Mouse (Mus musculus): ENCODE data around the gene Sucnr1. TPM values are rescaled to one million over a fixed set of nuclear protein-coding genes. Genes with fewer than 3 reads are reported as not detected.

Sucnr1 gene
- polyA plus RNA-seq, 1 experiment from 2014 or later = not detected

DNA sequence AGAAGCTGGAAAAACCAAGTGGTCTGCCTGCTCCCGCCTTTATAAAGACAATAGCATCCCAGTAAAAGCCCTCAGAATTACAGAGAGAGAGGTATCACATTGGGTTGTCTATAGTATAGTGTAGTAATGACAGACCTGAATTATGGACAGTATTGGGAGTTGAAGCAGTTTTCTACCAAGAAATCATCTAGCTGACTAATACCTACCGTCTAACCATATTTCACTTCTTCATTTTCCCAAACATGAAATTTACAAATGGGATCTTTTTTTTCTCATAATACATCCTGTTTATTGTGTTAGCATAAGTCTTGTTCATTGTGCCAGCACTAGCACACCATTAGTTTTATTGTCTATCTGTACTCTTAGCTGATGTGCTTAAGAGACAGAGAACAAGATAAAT lies 44.9 kb downstream of the Sucnr1 start:
- Histone ChIP-seq H3K9ac (ENCODE audit: low read depth, low read length) (no peak overlapping the region), H3K27me3 (replicated peaks; ENCODE audit: control insufficient read depth, insufficient read depth, low read length) (no peaks in the 10 kb centered on the region), H3K9me3 (ENCODE audit: control insufficient read depth, low read length) (no peaks in the 10 kb centered on the region), H3K4me3 (ENCODE audit: low read depth, low read length) (no peak overlapping the region), H3K4me1 (replicated peaks; ENCODE audit: control insufficient read depth, insufficient read depth, low read length) (no peaks in the 10 kb centered on the region), H3K4me2 (no peak overlapping the region), H3K36me3 (ENCODE audit: control insufficient read depth, insufficient read depth, low read length) (no peaks in the 10 kb centered on the region), H3K27ac (ENCODE audit: low read depth, low read length) (no peak overlapping the region)
- DNase-seq (ENCODE audit: low spot score) (no peak), ATAC-seq (replicated peaks; ENCODE audit: low FRiP score) (no peak)
- whole genome bisulfite sequencing = 92% methylated on average over 2 of the region's 2 CpGs

DNA sequence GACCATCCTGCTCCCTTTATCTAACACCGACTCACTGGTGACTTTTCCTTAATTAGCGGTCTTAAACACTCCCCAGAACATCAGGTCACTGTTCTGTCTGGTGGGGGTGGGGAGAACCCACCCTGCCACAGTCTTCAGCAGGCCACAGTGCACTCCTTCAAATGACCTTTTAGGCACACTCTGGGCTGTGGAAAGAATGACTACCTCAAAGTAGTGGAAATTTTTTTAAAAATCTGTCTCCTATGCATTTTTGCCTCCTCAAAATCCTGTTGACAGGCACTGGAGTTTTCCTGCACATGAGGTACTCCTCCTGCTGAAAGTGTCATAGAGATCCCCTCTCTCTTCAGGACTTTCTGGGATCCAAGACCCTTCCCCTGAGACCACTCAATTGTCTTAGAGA lies 46.6 kb downstream of the Sucnr1 start:
- 67% methylated on average over 2 of the region's 2 CpGs for WGBS
- no peak overlapping the region for H3K4me3 ChIP-seq (ENCODE audit: low read depth, low read length)
- H3K36me3 ChIP-seq (ENCODE audit: control insufficient read depth, insufficient read depth, low read length) = no peaks in the 10 kb centered on the region
- no peaks in the 10 kb centered on the region for H3K4me1 ChIP-seq (replicated peaks; ENCODE audit: control insufficient read depth, insufficient read depth, low read length)
- no peak overlapping the region for H3K4me2 ChIP-seq
- DNase-seq (ENCODE audit: low spot score) (no peak), ATAC-seq (replicated peaks; ENCODE audit: low FRiP score) (no peak; the same call in 1 of the 2 replicates)
- H3K9me3 ChIP-seq (ENCODE audit: control insufficient read depth, low read length) = no peaks in the 10 kb centered on the region
- no peak overlapping the region for H3K9ac ChIP-seq (ENCODE audit: low read depth, low read length)
- H3K27ac ChIP-seq (ENCODE audit: low read depth, low read length) = no peak overlapping the region
- H3K27me3 ChIP-seq (replicated peaks; ENCODE audit: control insufficient read depth, insufficient read depth, low read length) = no peaks in the 10 kb centered on the region

DNA sequence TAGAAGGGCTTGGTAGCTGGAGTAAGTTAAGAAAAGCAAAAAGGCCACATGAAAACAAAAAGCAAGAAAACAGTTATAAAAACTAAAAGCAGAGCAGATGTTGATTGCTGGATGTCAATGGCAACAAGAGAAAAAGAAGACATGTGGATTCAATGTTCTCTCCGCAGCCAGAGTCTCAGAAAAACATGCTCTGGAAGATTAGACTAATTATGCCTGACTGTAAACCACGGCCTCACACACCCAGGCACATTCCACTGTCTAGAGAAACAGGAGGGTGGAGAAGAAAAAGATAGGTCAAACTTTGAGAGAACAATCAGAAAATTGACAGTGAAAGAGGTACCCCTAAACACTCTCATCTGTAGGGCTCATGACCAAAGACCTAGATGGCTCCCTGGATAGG lies 54.1 kb downstream of the Sucnr1 start:
- Histone ChIP-seq H3K4me1 (replicated peaks; ENCODE audit: control insufficient read depth, insufficient read depth, low read length) (no peaks in the 10 kb centered on the region), H3K9me3 (ENCODE audit: control insufficient read depth, low read length) (no peaks in the 10 kb centered on the region), H3K27me3 (replicated peaks; ENCODE audit: control insufficient read depth, insufficient read depth, low read length) (no peaks in the 10 kb centered on the region), H3K27ac (ENCODE audit: low read depth, low read length) (no peak overlapping the region), H3K36me3 (ENCODE audit: control insufficient read depth, insufficient read depth, low read length) (no peaks in the 10 kb centered on the region), H3K9ac (ENCODE audit: low read depth, low read length) (no peak overlapping the region), H3K4me3 (ENCODE audit: low read depth, low read length) (no peak overlapping the region), H3K4me2 (no peak overlapping the region)
- no peak for DNase-seq (ENCODE audit: low spot score)
- 43% methylated on average over 2 of the region's 2 CpGs for WGBS
- ATAC-seq (replicated peaks; ENCODE audit: low FRiP score) = no peak

Other genes starting within 250 kb of the Sucnr1 start
- gene Gm8298, start 220.8 kb upstream of the Sucnr1 start, polyA plus RNA-seq (2014; fragmentation: Nextera tagmentation; extraction: Ambion mirVana) = not detected in 2 replicates
- gene C130079G13Rik, start 156.7 kb upstream of the Sucnr1 start, polyA plus RNA-seq (2014; fragmentation: Nextera tagmentation; extraction: Ambion mirVana) = not detected in 2 replicates
- gene Aadacl2, start 75.1 kb upstream of the Sucnr1 start, polyA plus RNA-seq (2014; fragmentation: Nextera tagmentation; extraction: Ambion mirVana) = not detected in 2 replicates
- 57.7 and 64.2 TPM in 2 replicates for gene Aadac, start 56.2 kb upstream of the Sucnr1 start, polyA plus RNA-seq (2014; fragmentation: Nextera tagmentation; extraction: Ambion mirVana)

All from liver, embryonic 11.5 days (tissue).